Mouse (Mus musculus) v-Abl transformed pro-B cells (cell line): Measurements from ENCODE around the gene Natd1.
"Not testable (repeated sequence)": the region's sequence is repeated elsewhere in the genome, so short reads cannot be mapped to it uniquely, and the experiment has no call there.

Experiments used
- in situ Hi-C, 2 experiments: fragments of 400-800 bp; cut with MboI; formaldehyde crosslinking; loops; one replicate each; pipeline ENCODE4 v1.15.1; 2025; ENCODE audit not compliant: unreplicated experiment in 2 of 2

The Natd1 gene

DNA sequence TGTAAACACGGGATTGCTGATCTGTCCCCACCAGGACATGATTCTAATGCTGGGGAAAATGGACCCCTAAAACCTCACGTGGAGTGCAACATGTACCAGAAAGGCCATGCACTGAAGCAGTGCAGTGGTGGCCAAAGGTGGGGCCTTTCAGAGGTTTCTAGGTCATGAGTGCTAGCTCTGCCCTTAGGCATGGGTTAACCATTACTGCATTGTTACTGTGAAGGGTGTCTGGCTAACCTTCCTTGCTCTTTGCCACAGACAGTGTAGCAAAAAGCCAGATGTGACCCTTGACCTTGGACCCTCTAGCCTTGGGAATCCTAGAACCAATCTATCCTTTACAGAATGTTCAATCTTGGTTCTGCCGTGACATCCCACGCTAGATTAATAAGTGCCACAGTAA lies 12.1 kb downstream of the Natd1 start:
- in situ Hi-C loops = no loop called here

DNA sequence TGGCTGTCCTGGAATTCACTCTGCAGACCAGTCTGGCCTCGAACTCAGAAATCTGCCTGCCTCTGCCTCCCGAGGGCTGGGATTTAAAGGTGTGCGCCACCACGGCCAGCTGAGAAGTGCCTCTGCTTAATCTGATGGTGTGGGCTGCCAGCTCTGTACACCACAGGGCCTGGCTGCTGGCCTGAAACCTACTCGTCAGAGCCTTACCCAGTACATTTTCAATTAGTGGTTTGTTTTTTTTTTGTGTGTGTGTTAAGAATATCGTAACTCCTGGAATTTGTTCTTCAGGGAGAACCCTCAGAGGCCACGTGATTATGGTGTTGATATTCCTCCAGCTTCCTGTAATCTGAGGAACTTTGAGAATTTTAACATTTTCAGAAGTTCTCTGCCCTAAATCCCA lies 12.5 kb downstream of the Natd1 start:
- in situ Hi-C loops = no loop called here

DNA sequence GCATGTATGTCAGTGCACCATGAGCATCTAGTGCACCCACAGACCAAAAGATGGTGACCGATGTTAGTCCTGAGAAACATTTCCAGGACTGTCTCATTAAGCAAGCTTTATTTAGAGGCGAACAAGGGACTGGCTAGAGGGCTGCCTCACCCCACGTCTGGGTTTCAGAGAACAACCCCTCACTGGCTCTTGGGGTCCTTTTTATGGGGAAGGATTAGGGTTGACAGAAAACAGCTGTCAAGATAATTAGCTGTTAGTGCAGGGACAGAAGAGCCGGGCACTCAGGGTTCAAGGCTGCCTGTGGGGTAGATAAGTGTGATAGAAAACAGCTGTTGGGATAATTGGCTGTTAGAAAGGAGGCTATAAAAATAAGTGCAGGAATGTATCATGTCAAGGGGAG lies 18.6 kb downstream of the Natd1 start:
- in situ Hi-C loops = loop anchor here in 1 of 2 experiments (25.0 kb wide), 1 partner anchor 334 kb away; no protein-coding TSS in a partner anchor

- in situ Hi-C loops = loop anchor here in 1 of 2 experiments (25.0 kb wide), 1 partner anchor 328 kb away; no protein-coding TSS in a partner anchor
Measured at GRCm38 (mm10) chr11:60890744-60891143, 23.8 kb downstream of the Natd1 start.

DNA sequence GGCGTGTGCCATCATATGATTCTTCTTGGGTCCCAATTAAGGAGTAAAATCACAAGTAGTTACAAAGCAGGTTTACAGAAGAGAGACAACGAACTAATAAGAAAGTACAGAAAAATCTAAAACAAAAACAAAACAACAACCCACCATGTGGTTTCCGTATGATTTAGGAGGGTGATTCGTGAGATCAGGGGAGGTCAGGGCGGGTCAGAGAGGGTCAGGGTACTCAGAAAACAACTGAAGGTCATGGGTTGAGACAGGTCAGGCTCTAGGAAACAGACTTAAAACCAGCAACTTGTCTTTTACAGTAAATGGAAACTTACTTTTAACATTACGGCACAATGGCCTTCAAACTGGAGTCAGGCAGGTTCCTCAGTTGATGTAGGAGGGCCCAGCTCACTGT lies 24.3 kb downstream of the Natd1 start:
- in situ Hi-C loops = loop anchor here in 1 of 2 experiments (25.0 kb wide), 1 partner anchor 328 kb away; no protein-coding TSS in a partner anchor

DNA sequence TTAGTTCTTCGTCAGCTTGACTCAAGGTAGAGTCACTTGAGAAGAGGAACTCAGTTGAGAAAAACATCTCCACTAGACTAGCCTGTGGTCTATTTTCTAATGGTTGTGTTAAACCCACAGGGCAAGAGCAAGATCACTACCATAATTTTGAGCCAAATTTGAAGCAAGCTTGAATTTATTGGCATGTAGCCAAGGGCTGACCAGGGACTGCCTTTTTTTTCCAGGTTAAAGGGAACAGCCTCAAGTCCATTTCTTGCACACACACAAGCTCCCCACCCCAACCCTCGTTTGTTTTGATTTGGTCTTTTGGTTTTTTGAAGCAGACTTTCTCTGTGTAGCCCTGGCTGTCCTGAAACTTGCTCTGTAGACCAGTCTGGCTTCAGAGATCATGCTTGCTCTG lies 24.7 kb downstream of the Natd1 start:
- in situ Hi-C loops = loop anchor here in 1 of 2 experiments (25.0 kb wide), 1 partner anchor 328 kb away; no protein-coding TSS in a partner anchor

GRCm38 (mm10) chr11:60886986-60887385 lies 27.6 kb downstream of the Natd1 start:
- in situ Hi-C loops = loop anchor here in 1 of 2 experiments (25.0 kb wide), 1 partner anchor 325 kb away; no protein-coding TSS in a partner anchor

GRCm38 (mm10) chr11:60882386-60882785 lies 32.2 kb downstream of the Natd1 start:
- in situ Hi-C loops = loop anchor here in 1 of 2 experiments (25.0 kb wide), 1 partner anchor 320 kb away; no protein-coding TSS in a partner anchor

- in situ Hi-C loops = loop anchor here in 1 of 2 experiments (25.0 kb wide), 1 partner anchor 318 kb away; no protein-coding TSS in a partner anchor
Measured at GRCm38 (mm10) chr11:60880559-60880958, 34.0 kb downstream of the Natd1 start.

DNA sequence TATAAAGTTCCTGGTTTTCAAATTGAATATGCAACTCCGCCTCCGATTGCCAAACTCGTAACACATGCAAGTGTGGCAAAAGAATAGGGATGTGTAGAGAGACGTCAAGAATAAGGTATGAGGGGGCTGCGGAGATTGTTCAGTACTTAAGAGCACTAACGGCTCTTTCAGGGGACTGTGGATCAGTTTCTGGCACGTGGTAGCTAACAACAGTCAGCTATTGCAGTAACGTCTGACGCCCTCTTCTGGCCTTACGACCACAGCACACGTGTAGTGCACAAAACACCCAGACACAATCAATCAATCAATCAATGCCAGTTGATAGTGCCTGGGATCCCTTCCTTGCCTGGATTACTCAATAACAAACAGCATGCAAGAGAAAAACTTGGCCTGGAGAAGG lies 35.1 kb downstream of the Natd1 start:
- in situ Hi-C loops = loop anchor here in 1 of 2 experiments (5.0 to 25.0 kb wide), 2 partner anchors 182 to 317 kb away; partner anchors contain the start of gene Llgl1

- in situ Hi-C loops = loop anchor here in 1 of 2 experiments (5.0 to 25.0 kb wide), 2 partner anchors 181 to 316 kb away; partner anchors contain the start of gene Llgl1
Measured at GRCm38 (mm10) chr11:60878675-60879294, 35.8 kb downstream of the Natd1 start, which contains the start of gene Tmem11. TSS of gene Tmem11 (minus strand) at chr11:60879272.

DNA sequence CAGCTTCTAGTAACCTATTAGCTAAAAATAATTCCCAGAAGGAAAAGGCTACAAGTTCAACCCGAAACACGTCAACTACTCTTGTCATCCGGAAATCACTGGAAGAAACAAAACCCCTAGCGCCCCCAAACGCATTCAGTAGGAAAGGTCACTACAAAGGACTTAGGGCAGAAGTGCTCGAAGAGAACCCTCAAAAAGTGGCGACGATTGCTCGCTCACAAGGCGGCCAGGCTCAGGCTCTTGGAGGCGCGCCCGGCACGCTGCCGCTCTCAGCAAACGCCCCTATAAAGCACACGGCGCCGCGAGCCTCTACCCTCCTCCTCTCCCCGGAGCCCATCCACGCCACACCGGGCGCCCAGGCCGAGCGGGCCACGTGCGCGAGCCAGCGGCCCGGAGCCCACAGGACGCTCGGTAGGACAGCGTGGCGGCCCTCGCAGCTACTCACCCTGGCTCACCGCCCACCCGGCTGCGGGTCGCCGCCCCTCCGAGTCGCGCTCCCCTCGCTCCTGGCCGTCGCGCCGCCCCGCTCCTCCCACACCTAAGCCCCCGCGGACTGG lies 36.4 kb downstream of the Natd1 start:
- in situ Hi-C loops = loop anchor here in 1 of 2 experiments (5.0 to 25.0 kb wide), 2 partner anchors 181 to 316 kb away; partner anchors contain the start of gene Llgl1

DNA sequence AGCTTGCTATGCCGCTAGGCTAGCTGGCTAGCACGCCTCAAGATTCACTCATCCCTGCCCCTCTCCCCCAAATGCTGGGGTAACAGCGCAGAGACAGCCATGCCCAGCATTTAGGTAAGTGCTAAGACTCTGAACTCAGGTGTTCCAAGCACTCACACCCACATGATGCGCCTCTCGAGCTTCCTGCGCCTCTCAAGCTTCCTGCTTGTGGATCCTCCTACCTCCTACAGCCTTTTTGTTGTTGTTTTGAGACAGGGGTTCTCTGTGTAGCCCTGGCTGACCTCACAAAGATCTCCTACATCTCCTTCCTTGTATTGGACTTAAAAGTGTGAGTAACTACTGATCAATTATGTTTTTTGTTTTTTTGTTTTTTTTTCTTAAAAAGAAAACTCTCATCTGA lies 41.4 kb downstream of the Natd1 start:
- in situ Hi-C loops = no loop called here

DNA sequence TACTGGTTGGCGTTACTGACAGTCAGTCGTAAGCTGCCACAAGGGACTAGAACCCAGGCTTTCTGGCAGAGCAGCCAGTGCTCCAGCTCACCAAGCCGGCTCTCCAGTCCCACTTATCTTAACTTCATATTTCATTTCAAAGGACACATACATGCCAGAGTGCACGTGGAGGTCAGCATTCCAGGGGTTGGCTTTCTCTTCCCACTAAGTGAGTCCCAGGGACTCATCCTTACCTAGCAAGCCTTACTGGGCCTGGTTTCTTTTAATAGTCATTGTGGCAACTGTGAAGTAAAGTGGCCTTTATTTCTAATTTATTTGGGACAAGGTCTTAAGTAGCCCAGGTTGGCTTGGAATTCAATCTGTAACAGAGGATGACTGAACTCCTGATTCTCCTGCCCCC lies 43.1 kb downstream of the Natd1 start:
- in situ Hi-C loops = no loop called here

DNA sequence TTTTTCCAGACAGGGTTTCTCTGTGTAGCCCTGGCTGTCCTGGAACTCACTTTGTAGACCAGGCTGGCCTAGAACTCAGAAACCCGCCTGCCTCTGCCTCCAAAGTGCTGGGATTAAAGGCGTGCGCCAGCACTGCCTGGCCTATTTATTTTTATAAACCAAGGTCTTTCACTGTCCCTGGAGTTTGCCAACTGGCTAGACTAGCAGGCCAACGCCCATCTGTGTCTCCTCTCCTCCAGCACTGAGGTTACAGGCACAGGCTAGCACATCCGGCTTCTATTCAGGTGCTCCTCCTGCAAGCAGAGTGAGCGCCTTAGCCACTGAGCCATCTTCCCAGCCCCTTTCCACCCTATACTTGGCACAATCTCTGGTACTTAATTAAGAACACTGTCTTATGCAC lies 45.1 kb downstream of the Natd1 start:
- in situ Hi-C loops = not testable (repeated sequence)

DNA sequence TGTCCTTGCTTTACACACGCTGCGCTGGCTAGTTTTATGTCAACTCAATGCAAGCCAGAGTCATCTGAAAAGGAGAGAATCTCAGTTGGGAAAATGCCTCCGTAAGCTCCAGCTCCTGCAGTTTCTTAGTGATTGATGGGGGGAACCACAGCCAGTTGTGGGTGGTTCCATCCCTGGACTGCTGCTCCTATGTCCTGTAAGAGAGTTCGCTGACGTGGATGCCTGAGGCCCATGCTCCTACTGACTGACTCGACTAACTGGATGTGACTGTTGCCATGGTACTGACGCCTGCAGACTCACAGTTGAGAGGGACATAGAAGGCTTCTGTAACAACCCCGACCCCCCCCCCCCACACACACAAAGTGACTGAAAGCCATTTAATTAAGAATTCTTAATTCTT lies 46.6 kb downstream of the Natd1 start:
- in situ Hi-C loops = no loop called here

DNA sequence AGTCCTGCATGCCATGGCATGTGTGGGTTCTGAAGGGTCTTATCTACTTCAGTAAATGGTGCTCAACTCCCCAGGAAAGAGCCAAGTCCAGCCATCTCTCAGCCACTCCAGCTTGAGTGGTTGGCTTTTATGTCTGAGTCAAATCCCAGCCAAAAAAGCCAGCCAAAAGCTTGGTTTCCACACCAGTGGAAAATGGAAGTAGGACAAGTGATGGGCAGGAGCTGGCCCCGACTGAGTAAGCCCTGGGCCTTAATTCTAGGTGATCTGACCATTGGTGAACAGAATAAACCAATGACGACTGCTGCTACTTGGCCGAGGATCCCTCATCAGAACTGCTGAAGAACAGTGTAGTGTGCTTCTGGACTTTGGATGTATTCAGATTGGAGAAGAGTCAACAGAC lies 47.1 kb downstream of the Natd1 start:
- in situ Hi-C loops = no loop called here

- in situ Hi-C loops = no loop called here
Measured at GRCm38 (mm10) chr11:60866021-60866420, 48.5 kb downstream of the Natd1 start.

GRCm38 (mm10) chr11:60864916-60865315 lies 49.6 kb downstream of the Natd1 start:
- in situ Hi-C loops = no loop called here

DNA sequence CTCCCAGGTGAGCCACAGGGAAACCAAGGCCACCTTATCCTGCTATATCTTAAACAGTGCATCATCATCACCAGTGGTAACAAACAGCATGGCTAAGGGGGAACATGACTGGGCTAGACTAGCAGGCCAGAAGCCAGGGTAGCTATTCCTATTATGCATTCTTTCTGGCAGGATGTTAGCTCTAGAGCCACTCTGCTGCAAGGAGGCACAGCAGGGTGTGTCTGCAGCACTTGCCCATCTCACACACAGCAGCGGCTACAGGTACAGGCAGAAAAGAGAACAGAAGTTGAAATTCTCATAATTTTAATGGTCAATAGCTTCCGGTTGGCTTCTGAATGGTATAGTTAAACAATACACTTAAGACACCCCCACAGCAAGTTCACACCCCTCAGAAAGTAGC lies 50.4 kb downstream of the Natd1 start:
- in situ Hi-C loops = no loop called here

GRCm38 (mm10) chr11:60863196-60863595 lies 51.4 kb downstream of the Natd1 start:
- in situ Hi-C loops = no loop called here

- in situ Hi-C loops = no loop called here
Measured at GRCm38 (mm10) chr11:60861993-60862392, 52.6 kb downstream of the Natd1 start.
